Mouse (Mus musculus) hindbrain, embryonic 15.5 days (tissue): ENCODE data around the gene Pus7. TPM values are rescaled to one million over a fixed set of nuclear protein-coding genes. Genes with fewer than 3 reads are reported as not detected.
"Not testable (repeated sequence)": the region's sequence is repeated elsewhere in the genome, so short reads cannot be mapped to it uniquely, and the experiment has no call there.

Source experiments
- ATAC-seq: fragments of 200-750 bp; cut with Nextera tagmentation; 2 replicates; pipeline ENCODE4 v1.8.0; 2017; ENCODE audit warnings: low read depth, moderate number of reproducible peaks, moderate TSS enrichment; ENCODE audit not compliant: low FRiP score
- H3K27ac ChIP-seq: fragments of 300-500 bp; sonication (generic); replicated peaks from 2 replicates; pipeline ENCODE4 v1.5.1; 2015; ENCODE audit warnings: mild to moderate bottlenecking, inconsistent platforms
- H3K27me3 ChIP-seq: fragments of 300-500 bp; sonication (generic); 2 replicates; pipeline ENCODE4 v1.6.1; 2015; ENCODE audit warnings: control low read depth, inconsistent platforms
- H3K36me3 ChIP-seq: fragments of 300-500 bp; sonication (generic); 2 replicates; pipeline ENCODE4 v1.6.1; 2015; ENCODE audit warnings: control low read depth, inconsistent platforms
- H3K4me1 ChIP-seq: fragments of 300-500 bp; sonication (generic); replicated peaks from 2 replicates; pipeline ENCODE4 v1.6.1; 2015; ENCODE audit warnings: control low read depth, inconsistent platforms
- H3K4me2 ChIP-seq: fragments of 300-500 bp; sonication (generic); 2 replicates; pipeline ENCODE4 v1.6.1; 2015; ENCODE audit warnings: moderate library complexity, mild to moderate bottlenecking, inconsistent platforms
- H3K4me3 ChIP-seq: fragments of 300-500 bp; sonication (generic); 2 replicates; pipeline ENCODE4 v1.5.1; 2015; ENCODE audit warnings: mild to moderate bottlenecking, inconsistent platforms
- H3K9ac ChIP-seq: fragments of 300-500 bp; sonication (generic); 2 replicates; pipeline ENCODE4 v1.6.1; 2015; ENCODE audit warnings: inconsistent platforms
- H3K9me3 ChIP-seq: fragments of 300-500 bp; sonication (generic); 2 replicates; pipeline ENCODE4 v1.6.1; 2016; ENCODE audit warnings: control low read depth, inconsistent platforms
- WGBS: fragments of 180-500 bp; shearing (Covaris S2); methylation state at CpG from one replicate; pipeline ENCODE4 v1.1.7; 2015; 5-methylcytosine and 5-hydroxymethylcytosine counted together
- polyA plus RNA-seq: library from polyadenylated mRNA; unstranded; fragments of >200 nt; fragmentation: Nextera tagmentation; extraction: Ambion mirVana; gene quantifications from 2 replicates; pipeline ENCODE4 v1.2.1, GENCODE M21; 2015

Gene Pus7
- polyA plus RNA-seq, 1 experiment from 2014 or later = 19.6 TPM

DNA sequence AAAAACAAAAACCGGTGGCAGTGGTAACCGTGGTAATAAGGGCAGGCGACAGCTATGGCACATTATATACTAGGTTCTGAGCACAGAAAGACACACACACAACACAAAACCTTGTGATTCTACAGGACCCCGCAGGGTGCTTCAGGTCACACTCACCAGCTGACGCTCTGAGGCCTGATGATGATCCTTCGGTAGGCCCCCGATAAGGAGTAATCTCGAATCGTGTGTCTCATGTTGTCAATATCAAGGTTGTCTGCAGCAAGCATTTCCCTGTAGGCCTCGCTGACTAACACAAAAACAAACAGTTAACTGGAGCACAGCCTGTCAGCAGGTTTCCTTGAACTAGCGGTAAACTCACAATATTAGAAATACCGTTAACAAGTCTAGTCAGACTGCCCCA, 40.2 kb downstream of the Pus7 start:
- Histone ChIP-seq H3K36me3 (peaks cover 56% of the 10 kb centered on the region), H3K4me1 (no peaks in the 10 kb centered on the region), H3K9me3 (no peaks in the 10 kb centered on the region), H3K4me3 (no peak overlapping the region), H3K27me3 (no peaks in the 10 kb centered on the region), H3K27ac (no peak overlapping the region), H3K4me2 (no peak overlapping the region), H3K9ac (no peak overlapping the region)
- ATAC-seq = no peak
- WGBS = 95% methylated on average over 12 of the region's 12 CpGs

DNA sequence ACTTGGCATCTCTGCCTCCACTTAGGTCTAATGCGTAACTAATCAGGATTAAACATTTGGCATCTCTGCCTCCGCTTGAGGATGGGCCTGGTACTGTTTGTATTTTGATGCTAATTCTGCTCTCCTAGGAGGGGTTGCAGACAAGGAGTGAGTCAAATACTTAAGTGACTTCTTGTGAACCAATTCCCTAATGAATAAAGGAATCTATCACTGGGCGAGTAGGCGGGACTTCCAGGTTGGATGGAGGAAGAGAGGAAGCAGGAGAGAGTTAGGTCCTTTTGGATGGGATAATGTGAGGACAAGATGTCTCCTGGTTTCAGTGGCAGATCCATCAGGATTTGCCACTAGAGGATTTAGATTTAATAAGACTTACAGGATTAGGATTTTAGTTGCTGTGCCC, 46.4 kb downstream of the Pus7 start:
- no peak overlapping the region for H3K4me3 ChIP-seq
- no peaks in the 10 kb centered on the region for H3K4me1 ChIP-seq
- no peaks in the 10 kb centered on the region for H3K9me3 ChIP-seq
- H3K4me2 ChIP-seq = no peak overlapping the region
- ATAC-seq = no peak
- WGBS = 68% methylated on average over 4 of the region's 4 CpGs
- no peak overlapping the region for H3K27ac ChIP-seq
- H3K9ac ChIP-seq = no peak overlapping the region
- no peaks in the 10 kb centered on the region for H3K27me3 ChIP-seq
- peaks cover 14% of the 10 kb centered on the region; the same call in 1 of the 2 replicates for H3K36me3 ChIP-seq

DNA sequence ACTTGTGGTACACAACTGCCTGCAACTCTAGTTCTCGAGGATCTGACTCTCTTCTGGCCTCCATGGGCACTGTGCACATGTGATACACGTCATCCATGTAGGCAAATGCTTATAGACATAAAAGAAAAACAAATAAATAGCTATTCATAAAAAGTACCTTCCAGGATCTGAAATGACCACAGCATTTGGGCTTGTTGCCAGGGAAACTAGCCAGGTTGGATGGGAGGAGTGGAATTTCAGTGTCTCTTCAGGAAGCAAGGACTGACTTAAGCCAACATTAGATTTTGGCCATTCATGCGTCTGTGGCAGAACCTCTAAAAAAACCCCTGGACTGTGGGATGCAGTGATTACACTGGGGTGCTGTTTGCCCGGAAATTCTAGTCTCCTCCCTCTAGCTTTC, 47.1 kb downstream of the Pus7 start:
- H3K36me3 ChIP-seq = 0 out of 2 replicates have a peak, but pooled peaks cover 8% of the 10 kb centered on the region
- ATAC-seq = no peak
- H3K27me3 ChIP-seq = no peaks in the 10 kb centered on the region
- H3K9me3 ChIP-seq = no peaks in the 10 kb centered on the region
- no peak overlapping the region for H3K4me3 ChIP-seq
- 77% methylated on average over 4 of the region's 4 CpGs for WGBS
- H3K9ac ChIP-seq = no peak overlapping the region
- H3K4me2 ChIP-seq = no peak overlapping the region
- no peak overlapping the region for H3K27ac ChIP-seq
- no peaks in the 10 kb centered on the region for H3K4me1 ChIP-seq

DNA sequence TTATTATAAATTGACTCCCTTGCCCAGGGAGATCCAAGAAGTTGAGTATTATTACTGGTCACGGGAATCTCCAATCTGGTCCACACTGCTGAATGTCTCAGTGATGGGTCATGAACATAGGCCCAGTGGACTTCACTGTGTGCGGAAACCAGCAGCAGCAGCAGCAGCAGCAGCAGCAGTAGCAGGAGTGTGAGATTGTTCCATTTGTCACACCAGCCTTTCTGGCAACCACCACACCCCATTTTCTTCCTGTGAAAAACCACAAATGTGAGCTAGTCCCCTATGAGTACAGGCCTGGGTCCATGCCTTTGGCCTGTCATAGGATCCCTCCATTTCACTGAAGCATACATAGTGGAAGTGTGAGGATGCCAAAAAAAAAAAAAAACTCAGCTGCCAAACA, 61.6 kb downstream of the Pus7 start:
- WGBS = 90% methylated on average over 2 of the region's 2 CpGs
- Histone ChIP-seq H3K4me2 (no peak overlapping the region), H3K36me3 (no peaks in the 10 kb centered on the region), H3K4me1 (no peaks in the 10 kb centered on the region), H3K27me3 (no peaks in the 10 kb centered on the region), H3K9ac (no peak overlapping the region), H3K27ac (no peak overlapping the region), H3K4me3 (no peak overlapping the region), H3K9me3 (no peaks in the 10 kb centered on the region)
- ATAC-seq = no peak

DNA sequence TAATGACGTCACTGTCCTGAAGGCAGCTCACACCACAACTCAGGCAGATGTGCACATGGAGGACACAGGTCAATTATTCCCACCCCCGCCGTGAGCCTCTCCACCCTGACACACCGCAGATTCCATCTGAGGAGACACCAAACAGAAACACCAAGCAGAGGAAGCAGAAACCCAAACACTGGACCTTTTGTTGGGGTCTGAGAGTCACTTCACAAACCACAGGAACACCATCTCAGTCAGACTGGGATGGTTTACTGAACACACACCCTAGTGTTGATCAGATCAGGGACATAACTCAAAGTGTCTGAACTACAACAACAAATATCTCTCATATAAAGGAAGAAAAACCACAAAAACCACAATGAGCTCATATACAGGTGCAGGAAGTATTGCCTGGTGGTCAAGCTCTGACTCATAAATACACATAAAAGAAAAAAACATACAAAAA, 64.6 kb downstream of the Pus7 start:
- WGBS = 85% methylated on average over 4 of the region's 4 CpGs
- no peak overlapping the region for H3K4me3 ChIP-seq
- ATAC-seq = no peak

DNA sequence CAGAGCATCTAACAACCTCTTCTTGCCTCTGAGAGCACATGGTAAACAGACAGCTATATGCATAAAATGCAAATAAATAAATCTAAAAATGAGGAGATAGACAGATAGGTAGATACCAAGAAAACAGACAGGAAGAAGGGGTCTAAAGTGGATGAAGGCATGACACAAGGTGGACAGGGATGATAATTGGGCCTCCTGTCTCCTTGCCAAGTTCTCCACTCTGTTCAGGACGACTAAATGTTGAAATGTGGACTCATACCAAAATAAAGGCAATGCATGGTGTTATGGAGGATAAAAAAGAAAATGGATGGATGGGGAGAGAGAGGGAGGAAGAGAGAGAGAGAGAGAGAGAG, 65.4 kb downstream of the Pus7 start:
- no peak overlapping the region for H3K9ac ChIP-seq
- H3K36me3 ChIP-seq = no peaks in the 10 kb centered on the region
- H3K27ac ChIP-seq = no peak overlapping the region
- H3K4me3 ChIP-seq = no peak overlapping the region
- H3K27me3 ChIP-seq = no peaks in the 10 kb centered on the region
- H3K4me2 ChIP-seq = no peak overlapping the region
- H3K4me1 ChIP-seq = no peaks in the 10 kb centered on the region
- no peaks in the 10 kb centered on the region for H3K9me3 ChIP-seq
- WGBS = 74% methylated on average over 1 of the region's 1 CpGs
- no peak for ATAC-seq

More for the DNA sequence above, 64.6 kb downstream of the Pus7 start:
- H3K4me2 ChIP-seq = no peak overlapping the region
- no peaks in the 10 kb centered on the region for H3K36me3 ChIP-seq
- H3K9ac ChIP-seq = no peak overlapping the region
- H3K9me3 ChIP-seq = no peaks in the 10 kb centered on the region
- no peak overlapping the region for H3K27ac ChIP-seq
- H3K4me1 ChIP-seq = no peaks in the 10 kb centered on the region
- H3K27me3 ChIP-seq = no peaks in the 10 kb centered on the region

DNA sequence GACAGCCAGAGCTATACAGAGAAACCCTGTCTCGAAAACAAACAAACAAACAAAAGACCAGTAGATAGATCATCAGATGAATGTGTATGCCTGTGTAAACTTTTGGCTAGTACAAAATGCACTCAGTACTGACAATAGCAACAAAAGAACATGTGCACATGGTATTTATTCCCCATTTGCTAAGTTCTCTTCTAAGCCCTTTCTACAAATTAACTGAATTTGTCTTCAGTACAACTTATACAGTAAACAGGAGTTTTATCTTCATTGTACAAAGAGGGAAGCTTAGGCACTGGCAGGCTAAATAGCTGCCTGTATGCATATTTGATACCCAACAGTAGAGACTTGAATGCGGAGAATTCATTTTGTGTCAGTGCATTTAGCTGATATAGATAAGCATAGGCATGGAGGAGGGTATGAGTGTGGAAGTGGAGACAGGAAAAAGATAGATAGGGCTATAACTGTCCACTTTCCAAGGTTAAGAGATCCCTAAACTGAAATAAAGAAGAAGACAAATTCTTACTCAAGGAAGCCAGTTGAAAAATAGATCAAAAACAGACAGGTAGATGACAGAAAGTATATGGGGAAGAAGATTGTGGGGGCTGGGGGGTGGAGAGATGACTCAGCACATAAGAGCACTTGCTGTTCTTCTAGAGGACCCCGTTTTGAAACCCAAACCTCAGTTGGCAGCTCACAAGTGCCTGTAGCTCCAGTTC, 65.9 kb downstream of the Pus7 start:
- H3K9me3 ChIP-seq = no peaks in the 10 kb centered on the region
- 79% methylated on average over 3 of the region's 3 CpGs for WGBS

DNA sequence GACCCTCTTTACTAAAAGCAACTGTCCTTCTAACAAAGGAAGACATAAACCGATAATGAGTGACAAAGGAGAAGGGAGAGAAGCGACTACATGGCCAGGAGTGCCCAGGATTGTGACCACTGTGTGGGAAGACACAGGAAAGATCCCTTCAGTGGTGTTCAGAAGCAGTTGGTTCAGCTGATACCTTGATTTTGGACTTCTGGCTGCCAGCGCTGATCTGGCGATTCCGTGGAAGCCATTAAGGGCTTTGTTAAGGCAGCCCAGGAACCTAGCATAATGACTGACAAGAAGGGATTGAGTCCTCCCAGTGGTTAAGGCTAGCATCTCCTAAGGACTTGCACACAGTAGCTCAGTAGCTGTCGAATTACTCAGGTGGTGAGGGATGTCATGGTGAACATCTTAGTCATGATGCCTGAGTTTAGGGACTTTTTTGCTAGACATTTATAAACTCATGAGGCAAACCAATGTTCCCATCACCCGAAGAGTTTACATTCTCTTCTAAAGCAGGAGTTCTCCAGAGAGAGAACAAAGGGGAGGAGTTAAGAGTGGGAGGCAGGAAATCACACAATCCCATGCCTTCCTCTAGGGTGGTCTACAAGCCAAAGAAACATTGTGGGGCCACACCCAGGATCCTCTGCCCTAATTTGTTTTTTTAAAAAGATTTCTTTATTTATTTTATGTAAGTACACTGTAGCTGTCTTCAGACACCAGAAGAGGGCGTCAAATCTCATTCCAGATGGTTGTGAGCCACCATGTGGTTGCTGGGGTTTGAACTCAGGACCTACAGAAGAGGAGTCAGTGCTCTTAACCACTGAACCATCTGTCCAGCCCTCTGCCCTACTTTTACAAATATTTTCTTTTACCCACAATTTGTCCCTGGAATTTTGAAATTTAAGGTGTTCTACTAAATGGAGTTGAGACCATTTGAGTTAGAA, 69.8 kb downstream of the Pus7 start:
- Histone ChIP-seq H3K27me3 (no peaks in the 10 kb centered on the region), H3K36me3 (peaks cover 12% of the 10 kb centered on the region), H3K9me3 (no peaks in the 10 kb centered on the region), H3K27ac (no peak overlapping the region), H3K4me2 (no peak overlapping the region), H3K4me3 (no peak overlapping the region), H3K4me1 (no peaks in the 10 kb centered on the region; the same call in 1 of the 2 replicates), H3K9ac (no peak overlapping the region)
- no peak for ATAC-seq
- WGBS = 90% methylated on average over 8 of the region's 8 CpGs

More for the DNA sequence above, 65.9 kb downstream of the Pus7 start:
- H3K9ac ChIP-seq = no peak overlapping the region
- H3K4me3 ChIP-seq = no peak overlapping the region
- H3K4me2 ChIP-seq = no peak overlapping the region
- no peak overlapping the region for H3K27ac ChIP-seq
- no peaks in the 10 kb centered on the region for H3K27me3 ChIP-seq
- no peaks in the 10 kb centered on the region for H3K4me1 ChIP-seq
- no peak for ATAC-seq
- H3K36me3 ChIP-seq = no peaks in the 10 kb centered on the region

DNA sequence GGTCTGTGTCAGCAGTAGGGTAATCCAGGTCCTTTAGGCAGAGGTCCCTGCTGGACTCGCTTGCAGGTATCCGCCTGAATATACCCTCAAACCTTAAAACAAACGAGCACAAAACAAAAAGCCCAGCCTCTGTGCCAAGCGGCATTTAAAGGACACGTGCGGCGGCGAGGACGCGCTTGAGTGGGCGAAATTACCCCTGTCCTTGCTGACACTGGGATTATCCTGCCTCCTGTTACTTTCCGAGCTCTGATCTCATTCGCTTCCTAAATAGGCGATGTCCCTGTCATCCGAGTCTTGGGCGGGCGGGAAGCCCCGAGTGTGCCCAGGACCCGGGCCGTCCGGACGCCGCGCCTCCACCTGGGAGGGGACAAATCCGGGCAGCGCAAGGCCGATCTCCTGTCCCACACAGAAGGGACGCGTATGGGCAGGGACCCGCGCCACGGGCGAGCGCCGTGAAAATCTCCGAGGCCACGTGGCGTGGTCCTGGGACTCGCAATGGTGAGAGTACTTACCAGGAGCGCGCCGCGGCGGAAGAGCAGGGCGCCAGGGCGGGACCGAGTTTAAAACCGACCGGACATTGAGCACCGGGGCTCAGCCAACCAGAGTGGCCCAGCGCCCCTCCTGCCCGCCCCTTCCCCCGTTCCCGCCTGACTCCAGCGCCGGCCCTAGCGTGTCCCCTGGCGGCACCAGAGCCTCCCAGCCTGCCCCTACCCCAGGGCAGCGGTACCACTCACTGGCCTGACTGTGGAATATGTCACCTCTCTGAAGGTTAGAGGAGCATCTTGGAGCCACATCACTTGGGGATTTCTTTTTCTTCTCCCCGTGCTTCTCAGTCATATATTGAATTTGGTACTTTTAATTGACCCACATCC, 71.1 kb downstream of the Pus7 start:
- peak overlapping the region; percentile 71 for H3K4me3 ChIP-seq
- no peaks in the 10 kb centered on the region; the same call in 1 of the 2 replicates for H3K4me1 ChIP-seq
- no peaks in the 10 kb centered on the region for H3K27me3 ChIP-seq
- H3K9me3 ChIP-seq = peaks cover 8% of the 10 kb centered on the region; the same call in 1 of the 2 replicates
- peak overlapping the region; percentile 41 for H3K27ac ChIP-seq
- peak overlapping the region; percentile 65 for H3K9ac ChIP-seq
- H3K4me2 ChIP-seq = peak overlapping the region; percentile 77
- H3K36me3 ChIP-seq = peaks cover 17% of the 10 kb centered on the region
- 4% methylated on average over 60 of the region's 60 CpGs for whole genome bisulfite sequencing
- peak; percentile 96 for ATAC-seq

DNA sequence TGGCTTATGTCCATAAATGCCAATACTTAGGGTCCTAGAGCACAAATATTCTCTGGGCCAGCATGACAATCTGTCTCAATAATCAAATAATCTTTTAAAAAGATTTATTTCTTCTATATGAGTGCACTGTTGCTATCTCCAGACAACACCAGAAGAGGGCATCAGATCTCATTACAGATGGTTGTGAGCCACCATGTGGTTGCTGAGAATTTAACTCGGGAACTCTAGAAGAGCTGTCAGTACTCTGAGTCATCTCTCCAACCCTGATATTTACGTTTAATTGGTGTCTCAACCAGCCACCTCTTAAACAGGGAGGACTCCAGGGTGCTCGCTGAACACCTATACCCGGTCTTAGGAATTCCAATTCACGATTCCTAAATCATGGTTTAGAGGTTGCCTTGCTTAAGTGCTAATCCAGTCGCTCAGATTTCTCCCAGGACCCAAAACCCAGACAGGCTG, 71.8 kb downstream of the Pus7 start:
- 0 out of 2 replicates have a peak, but pooled peaks have one; percentile 36 for ATAC-seq
- not testable (repeated sequence) for H3K27me3 ChIP-seq, H3K4me1 ChIP-seq, H3K9me3 ChIP-seq
- peak overlapping the region; percentile 71 for H3K4me3 ChIP-seq
- peak overlapping the region; percentile 41; the same call in 1 of the 2 replicates for H3K27ac ChIP-seq
- peaks cover 23% of the 10 kb centered on the region for H3K36me3 ChIP-seq
- peak overlapping the region; percentile 65 for H3K9ac ChIP-seq
- peak overlapping the region; percentile 77 for H3K4me2 ChIP-seq
- 46% methylated on average over 6 of the region's 6 CpGs for WGBS

DNA sequence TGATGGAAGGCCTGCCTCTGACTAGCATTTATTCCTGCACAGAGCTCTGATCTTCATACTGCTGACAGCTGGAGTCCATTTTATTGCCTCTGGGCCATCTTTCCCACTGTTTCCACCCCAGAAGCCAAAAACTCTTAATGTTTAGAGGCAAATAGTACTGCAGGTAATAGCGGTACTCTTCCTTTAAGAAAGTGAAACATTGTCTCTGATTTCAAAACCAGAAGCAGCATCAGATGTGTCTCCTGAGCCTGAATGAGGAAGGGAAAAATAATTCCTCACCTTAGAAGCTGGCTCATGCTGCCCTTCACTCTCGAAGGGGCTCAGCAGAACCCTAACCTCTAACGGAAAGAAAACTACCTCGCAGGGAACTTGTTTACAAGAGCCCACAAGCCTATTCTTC, 72.3 kb downstream of the Pus7 start:
- no peak for ATAC-seq
- Histone ChIP-seq H3K36me3 (peaks cover 26% of the 10 kb centered on the region), H3K27ac (no peak overlapping the region), H3K9ac (no peak overlapping the region), H3K4me3 (0 out of 2 replicates have a peak overlapping the region, but pooled peaks have one; percentile 71), H3K4me2 (peak overlapping the region; percentile 77; the same call in 1 of the 2 replicates), H3K4me1 (no peaks in the 10 kb centered on the region; the same call in 1 of the 2 replicates), H3K9me3 (peaks cover 8% of the 10 kb centered on the region; the same call in 1 of the 2 replicates), H3K27me3 (no peaks in the 10 kb centered on the region)
- WGBS = 93% methylated on average over 4 of the region's 4 CpGs
